Mouse (Mus musculus) thymus, postnatal 0 days (tissue): ENCODE data around the gene Rab5if. TPM values are rescaled to one million over a fixed set of nuclear protein-coding genes. Genes with fewer than 3 reads are reported as not detected.
A peak's percentile ranks its signal among the peaks of the same experiment; 100 is the strongest.
"Not testable (repeated sequence)": the region's sequence is repeated elsewhere in the genome, so short reads cannot be mapped to it uniquely, and the experiment has no call there.

Experiments used
- DNase-seq: peaks from one replicate; pipeline ENCODE4 v3.0.0-alpha.2; 2015; ENCODE audit warnings: low spot score
- polyA plus RNA-seq: library from polyadenylated mRNA; unstranded; fragments of >200 nt; fragmentation: Nextera tagmentation; extraction: Ambion mirVana; gene quantifications from 2 replicates; pipeline ENCODE4 v1.2.1, GENCODE M21; 2015

Gene Rab5if
- polyA plus RNA-seq, 1 experiment from 2014 or later, result 178 TPM

DNA sequence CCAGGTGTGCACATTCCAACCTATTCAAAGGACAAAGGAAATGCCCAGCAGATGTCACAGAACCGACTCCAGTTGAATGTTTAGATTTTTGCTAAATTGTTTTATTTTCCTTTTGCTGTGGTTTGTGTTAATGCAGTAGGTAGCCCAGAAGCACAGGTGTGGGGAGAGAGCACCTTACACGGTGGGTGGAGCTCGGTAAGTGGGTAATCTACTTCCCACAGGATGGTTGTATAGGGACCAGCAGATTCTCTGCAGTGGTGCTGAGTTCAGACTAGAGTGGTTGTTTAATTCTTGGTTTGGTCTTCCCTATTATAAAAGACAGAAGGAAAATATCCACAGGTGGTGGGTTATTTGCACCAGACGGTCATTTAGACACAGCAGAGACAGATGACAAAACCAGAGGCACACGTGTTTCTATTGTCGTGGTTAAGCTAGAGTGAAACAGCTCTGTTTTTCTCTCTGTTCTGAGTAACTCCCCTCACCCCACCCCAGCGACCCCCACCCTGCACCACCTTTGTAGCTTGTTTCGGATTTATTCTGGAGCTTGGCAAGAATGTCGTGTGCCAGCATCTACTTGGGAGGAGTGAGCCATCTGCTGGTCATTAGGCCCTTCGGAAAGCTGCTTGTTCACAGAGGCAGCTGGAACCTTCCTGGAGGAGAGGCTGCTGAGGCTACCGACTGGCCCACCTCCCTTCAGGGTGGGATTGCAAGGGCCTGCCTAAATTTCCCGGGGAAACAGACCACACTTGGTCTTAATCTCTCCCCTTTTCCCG, 8.7 kb upstream of the Rab5if start:
- not testable (repeated sequence) for DNase-seq

GRCm38 (mm10) chr2:156856311-156856710, 6.6 kb upstream of the Rab5if start:
- no peak for DNase-seq

DNA sequence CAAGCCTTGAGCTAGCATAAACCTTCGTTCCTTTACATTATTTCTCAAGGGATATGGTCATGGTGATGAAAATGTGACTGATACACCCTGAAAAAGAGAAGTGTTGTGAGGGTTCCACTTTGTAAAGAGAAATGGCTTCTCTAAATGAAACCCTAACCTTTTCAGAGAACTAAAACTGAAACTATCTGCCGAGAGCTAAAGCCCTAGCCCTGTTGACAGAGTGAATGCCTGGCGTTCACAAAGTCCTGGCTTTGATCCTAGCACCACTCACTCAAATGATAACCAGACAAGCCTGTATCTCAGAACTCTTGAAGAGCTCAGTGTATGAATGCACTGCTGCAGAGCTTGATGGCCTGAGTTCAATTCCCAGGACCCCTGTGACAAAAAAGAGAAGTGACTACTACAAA, 5.5 kb upstream of the Rab5if start:
- DNase-seq, result no peak

- DNase-seq, result no peak
Observed at GRCm38 (mm10) chr2:156857835-156858234, 5.1 kb upstream of the Rab5if start, which contains the start of gene 4930518I15Rik. Gene 4930518I15Rik (minus strand): TSS chr2:156857946.

DNA sequence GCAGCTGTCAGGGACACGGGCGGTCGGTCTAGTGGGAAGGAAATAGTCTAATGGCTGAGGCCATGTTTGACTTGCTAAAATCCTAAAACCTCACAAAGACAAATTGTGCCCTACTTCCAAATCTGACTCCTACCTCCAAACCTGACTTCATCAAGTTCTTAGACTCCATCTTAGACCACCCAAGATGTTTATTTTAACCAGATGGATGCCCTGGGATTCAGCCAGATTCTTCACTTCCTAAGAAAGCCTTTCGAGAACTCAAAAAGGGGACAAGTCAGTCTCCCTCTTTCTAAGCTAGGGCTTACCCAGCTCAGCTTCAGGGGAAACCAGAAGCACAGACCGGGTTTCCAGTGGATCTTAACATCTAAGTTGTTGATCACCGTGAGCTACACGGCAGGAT, 4.3 kb upstream of the Rab5if start:
- no peak for DNase-seq

- DNase-seq, result peak; percentile 63
Observed at GRCm38 (mm10) chr2:156862041-156862717, 749 bp upstream of the Rab5if start.

DNA sequence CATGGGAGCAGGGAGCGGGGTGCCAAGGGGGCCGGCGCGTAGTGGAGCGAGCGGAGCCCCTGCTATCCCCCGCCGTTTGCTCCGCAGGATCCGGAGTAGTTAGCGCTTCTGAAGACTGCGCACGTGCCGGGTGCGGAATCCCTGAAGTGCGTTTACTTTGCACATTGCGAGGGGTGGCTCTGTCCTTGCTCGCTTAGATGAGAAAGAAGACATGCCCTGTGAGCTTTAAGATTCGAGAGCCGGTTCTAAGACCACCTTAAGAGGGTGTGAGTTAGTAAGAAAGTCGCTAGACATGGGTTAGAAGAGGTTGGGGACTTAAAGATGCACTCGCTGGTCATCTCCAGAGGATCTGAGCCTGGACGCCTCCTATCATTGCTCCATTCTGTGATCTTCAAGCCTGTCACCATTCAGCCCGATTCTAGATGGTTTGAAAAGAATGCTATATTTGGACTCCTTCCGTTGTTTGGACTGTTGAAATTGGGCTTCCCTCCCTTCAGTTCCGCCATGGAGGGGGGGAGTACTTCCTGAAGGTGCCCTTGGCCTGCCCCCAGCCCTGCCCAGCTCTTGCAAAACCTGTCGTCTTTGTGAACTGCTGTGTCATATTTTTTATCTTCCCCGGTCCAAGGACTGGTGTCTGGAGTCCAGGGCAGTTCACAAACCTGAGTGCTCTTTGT, 696 bp downstream of the Rab5if start:
- peak; percentile 45 for DNase-seq

DNA sequence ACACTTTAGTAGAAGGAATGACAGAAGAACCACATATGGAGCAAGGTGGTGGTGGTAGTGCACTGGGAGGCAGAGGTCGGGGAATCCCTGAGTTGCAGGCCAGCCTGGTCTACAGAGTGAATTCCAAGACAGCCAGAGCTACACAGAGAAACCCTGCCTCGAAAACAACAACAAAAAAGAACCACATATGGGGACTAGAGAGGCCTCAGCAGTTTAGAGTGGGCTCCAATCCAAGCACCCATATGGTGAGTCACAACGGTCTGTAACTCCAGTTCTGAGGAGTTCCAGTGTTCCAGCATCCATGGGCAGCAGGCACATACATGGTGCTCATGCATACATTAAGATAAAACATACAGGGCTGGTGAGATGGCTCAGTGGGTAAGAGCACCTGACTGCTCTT, 1.6 kb downstream of the Rab5if start:
- DNase-seq, result no peak

DNA sequence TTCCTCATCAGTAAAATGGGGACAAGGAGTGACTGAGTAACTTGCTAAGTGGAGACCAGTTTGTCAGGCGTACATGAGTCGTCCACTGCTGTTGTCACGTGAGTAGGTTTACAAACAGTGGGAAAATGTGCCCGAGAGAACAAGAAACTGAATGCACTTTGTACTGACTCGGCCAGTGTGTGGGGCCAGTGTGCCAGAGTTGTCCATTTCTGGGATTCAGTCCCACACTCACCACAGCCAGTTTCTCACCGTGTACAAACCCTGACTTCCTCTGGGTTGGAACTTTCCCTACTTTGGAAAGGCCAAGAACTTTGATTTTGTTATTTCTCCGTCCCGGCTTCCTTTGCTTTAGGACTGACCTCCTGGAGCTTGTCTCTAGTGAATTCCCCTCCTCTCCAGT, 6.1 kb downstream of the Rab5if start:
- DNase-seq, result no peak

DNA sequence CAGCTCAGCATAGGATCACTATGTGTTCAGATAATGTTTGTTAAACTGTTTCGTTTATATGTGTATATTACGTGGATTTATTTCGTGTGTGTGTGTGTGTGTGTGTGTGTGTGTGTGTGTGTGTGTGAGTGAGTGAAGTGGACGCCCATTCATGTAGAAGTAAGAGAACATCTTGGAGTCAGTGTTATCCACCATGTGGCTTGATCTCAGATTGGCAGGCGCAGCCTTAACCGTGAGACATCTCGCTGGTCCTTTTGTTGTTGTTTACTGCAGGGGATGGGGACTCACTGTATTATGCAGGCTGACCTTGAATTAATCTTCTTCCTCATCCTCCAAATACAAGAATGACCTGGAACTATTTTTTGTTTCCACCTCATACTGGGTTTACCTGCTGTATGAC, 6.6 kb downstream of the Rab5if start:
- no peak for DNase-seq

- DNase-seq, result no peak
Observed at GRCm38 (mm10) chr2:156870519-156870918, 7.6 kb downstream of the Rab5if start.

DNA sequence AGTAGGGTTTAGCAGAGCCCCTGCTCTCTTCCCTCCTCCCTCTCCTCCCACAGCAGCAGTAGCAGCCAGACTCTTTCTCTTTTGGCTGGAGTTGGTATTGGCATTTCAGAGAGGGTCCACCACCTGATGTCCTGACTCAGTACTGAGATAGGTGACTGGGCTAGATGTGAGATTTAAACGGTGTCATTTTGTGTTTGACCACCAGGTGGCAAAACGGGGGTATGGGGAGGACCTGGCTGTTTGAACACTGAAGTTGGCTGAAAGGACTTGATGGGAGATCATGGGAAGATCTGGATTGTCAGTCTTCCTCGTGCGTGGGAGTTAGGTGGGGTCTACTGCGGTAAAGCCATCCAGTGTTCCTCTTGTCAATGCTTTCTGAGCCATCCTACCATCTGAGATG, 10.7 kb downstream of the Rab5if start:
- DNase-seq, result peak; percentile 79

GRCm38 (mm10) chr2:156874047-156874759, 11.3 kb downstream of the Rab5if start:
- DNase-seq, result no peak

DNA sequence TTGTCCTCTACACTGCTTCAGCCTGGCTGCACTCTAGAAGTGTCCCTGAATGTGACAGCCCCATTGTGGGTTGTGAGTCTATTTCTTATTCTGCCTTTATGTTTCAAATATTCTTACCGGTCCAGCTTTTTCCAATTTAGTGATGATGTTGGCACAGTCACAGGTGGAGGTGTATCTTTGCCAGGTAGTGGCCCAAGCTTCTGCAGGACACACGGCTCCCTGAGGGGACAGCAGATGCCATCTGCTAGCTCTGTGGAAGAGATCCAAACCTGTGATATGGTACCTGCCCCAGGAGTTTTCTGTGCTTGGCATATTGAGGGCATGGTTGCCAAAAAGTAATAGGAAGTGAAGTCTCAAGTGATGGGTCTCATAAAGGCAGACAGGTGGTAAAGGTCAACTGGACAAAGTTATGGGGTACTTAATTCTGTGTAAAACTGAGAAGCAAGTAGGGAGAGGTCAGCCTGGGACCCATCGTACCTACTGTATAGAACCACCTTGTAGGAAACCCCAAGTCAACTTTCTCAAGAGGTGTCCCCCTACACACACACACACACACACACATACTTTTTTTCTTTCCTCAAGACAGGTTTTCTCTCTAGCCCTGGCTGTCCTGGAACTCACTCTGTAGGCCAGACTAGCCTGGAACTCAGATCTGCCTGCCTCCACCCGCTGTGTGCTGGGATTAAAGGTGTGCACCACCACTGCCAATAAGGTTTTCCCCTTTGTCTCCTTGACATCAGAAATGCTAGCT, 12.0 kb downstream of the Rab5if start:
- no peak for DNase-seq

DNA sequence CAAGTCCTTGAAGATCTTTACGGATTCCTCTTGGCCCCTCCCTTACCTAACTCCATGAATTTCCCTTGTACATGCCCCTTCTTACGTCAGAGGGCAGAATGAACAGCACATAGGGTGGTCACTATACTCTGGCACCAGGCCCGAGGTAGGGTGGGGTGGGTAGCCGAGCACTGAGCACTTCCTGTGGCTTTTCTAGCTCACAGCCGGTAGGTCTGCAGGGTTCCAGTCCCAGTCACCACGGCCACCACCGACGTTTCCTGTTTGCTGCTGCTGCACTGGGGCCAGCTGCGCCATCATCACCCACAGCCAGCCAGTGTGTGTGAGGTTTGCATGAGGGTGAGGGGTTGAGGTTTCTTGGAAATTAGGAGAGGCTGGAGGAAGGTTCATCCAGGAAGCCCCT, 14.8 kb downstream of the Rab5if start:
- DNase-seq, result peak; percentile 81

GRCm38 (mm10) chr2:156879541-156879940, 16.6 kb downstream of the Rab5if start:
- DNase-seq, result no peak

DNA sequence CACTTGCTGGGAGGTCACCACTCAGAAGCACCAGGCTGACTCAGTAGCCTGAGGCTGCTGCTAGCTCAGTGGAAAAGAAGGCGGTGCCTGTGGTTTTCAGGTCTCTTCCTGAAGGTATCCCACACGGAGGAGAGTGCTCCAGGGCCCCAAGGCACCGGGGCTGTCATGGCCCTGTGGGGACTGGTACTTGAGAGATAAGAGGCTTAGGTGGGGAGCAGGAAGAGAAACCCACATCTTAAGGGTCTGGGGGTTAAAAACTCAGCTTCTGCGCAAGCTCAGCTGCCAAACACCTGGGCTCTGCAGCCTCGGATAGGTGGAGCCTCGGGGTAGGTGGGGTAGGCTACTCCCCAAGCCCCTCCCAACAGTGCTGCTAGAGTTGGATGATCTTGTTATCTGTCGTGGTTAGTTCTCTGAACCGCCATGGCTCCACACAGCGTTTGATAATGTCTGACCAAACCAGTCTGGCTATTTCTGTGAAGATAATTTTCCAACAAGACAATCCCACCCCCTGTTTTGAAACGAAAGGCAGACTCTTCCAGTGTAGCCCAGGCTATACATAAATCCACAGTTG, 19.6 kb downstream of the Rab5if start:
- peak; percentile 96 for DNase-seq

- peak; percentile 17 for DNase-seq
Observed at GRCm38 (mm10) chr2:156884396-156885211, 21.7 kb downstream of the Rab5if start.

GRCm38 (mm10) chr2:156885666-156886065, 22.7 kb downstream of the Rab5if start:
- peak; percentile 57 for DNase-seq
